Mouse (Mus musculus) hindbrain, postnatal 0 days (tissue): Measurements from ENCODE around the gene Catsperz. TPM values are rescaled to one million over a fixed set of nuclear protein-coding genes. Genes with fewer than 3 reads are reported as not detected.
A peak's percentile ranks its signal among the peaks of the same experiment; 100 is the strongest.

ENCODE experiments used
- ATAC-seq: fragments of 200-750 bp; cut with Nextera tagmentation; 2 replicates; pipeline ENCODE4 v1.8.0; 2017; ENCODE audit warnings: mild to moderate bottlenecking, moderate TSS enrichment, moderate library complexity
- DNase-seq: peaks from one replicate; pipeline ENCODE4 v3.0.0-alpha.2; 2015; ENCODE audit warnings: low spot score
- H3K27ac ChIP-seq: fragments of 300-500 bp; sonication (generic); 2 replicates; pipeline ENCODE4 v1.5.1; 2014; ENCODE audit warnings: mild to moderate bottlenecking
- H3K27me3 ChIP-seq: fragments of 300-500 bp; sonication (generic); 2 replicates; pipeline ENCODE4 v1.6.1; 2014; ENCODE audit warnings: low read length, mixed read lengths; ENCODE audit not compliant: insufficient read depth
- H3K36me3 ChIP-seq: fragments of 300-500 bp; sonication (generic); 2 replicates; pipeline ENCODE4 v1.6.1; 2014; ENCODE audit warnings: low read length, mixed read lengths; ENCODE audit not compliant: insufficient read depth
- H3K4me1 ChIP-seq: fragments of 300-500 bp; sonication (generic); 2 replicates; pipeline ENCODE4 v1.6.1; 2014; ENCODE audit warnings: antibody characterized with exemption, low read length, mixed read lengths; ENCODE audit not compliant: insufficient read depth
- H3K4me2 ChIP-seq: fragments of 300-500 bp; sonication (generic); 2 replicates; pipeline ENCODE4 v1.6.1; 2014; ENCODE audit warnings: low read depth, mild to moderate bottlenecking, low read length, moderate library complexity, mixed read lengths
- H3K4me3 ChIP-seq: fragments of 300-500 bp; sonication (generic); 2 replicates; pipeline ENCODE4 v1.5.1; 2014; ENCODE audit warnings: low read length
- H3K9ac ChIP-seq: fragments of 300-500 bp; sonication (generic); replicated peaks from 2 replicates; pipeline ENCODE4 v1.6.1; 2014; ENCODE audit warnings: mild to moderate bottlenecking, low read length, moderate library complexity, mixed read lengths
- H3K9me3 ChIP-seq: fragments of 300-500 bp; sonication (generic); 2 replicates; pipeline ENCODE4 v1.6.1; 2016; ENCODE audit warnings: low read length, mixed read lengths
- CTCF ChIP-seq: IDR thresholded peaks from 2 replicates; pipeline ENCODE4 v1.5.1; 2016; ENCODE audit warnings: antibody characterized with exemption, control low read depth, low read depth
- WGBS: fragments of 180-500 bp; shearing (Covaris S2); extraction: QIAGEN DNeasy Blood & Tissue Kit; methylation state at CpG from one replicate; pipeline ENCODE4 v1.1.7; 2014; 5-methylcytosine and 5-hydroxymethylcytosine counted together
- polyA plus RNA-seq: library from polyadenylated mRNA; unstranded; fragments of >200 nt; fragmentation: Nextera tagmentation; extraction: Ambion mirVana; gene quantifications from 2 replicates; pipeline ENCODE4 v1.2.1, GENCODE M21; 2015
- total RNA-seq: library from RNA; depleted of rRNA; stranded (reverse); fragments of >200 nt; gene quantifications from 2 replicates; pipeline ENCODE4 v1.2.3, GENCODE M21; 2014

Gene Catsperz
- total and polyA plus RNA-seq, 2 experiments from 2014 or later: 3.7 TPM; not detected in 1

- Histone ChIP-seq H3K9ac (peak overlapping the region; percentile 60), H3K36me3 (no peaks in the 10 kb centered on the region), H3K4me3 (peak overlapping the region; percentile 47), H3K4me1 (peaks cover 9% of the 10 kb centered on the region), H3K27ac (peak overlapping the region; percentile 41; the same call in 1 of the 2 replicates), H3K27me3 (peaks cover 6% of the 10 kb centered on the region), H3K4me2 (peak overlapping the region; percentile 67), H3K9me3 (no peaks in the 10 kb centered on the region)
- ATAC-seq (peak; percentile 73), DNase-seq (peak; percentile 68)
- 3% methylated on average over 58 of the region's 58 CpGs for WGBS
- no peak for TF ChIP-seq CTCF
Observed at GRCm38 (mm10) chr19:6933436-6934194, 8.4 kb upstream of the Catsperz start.

DNA sequence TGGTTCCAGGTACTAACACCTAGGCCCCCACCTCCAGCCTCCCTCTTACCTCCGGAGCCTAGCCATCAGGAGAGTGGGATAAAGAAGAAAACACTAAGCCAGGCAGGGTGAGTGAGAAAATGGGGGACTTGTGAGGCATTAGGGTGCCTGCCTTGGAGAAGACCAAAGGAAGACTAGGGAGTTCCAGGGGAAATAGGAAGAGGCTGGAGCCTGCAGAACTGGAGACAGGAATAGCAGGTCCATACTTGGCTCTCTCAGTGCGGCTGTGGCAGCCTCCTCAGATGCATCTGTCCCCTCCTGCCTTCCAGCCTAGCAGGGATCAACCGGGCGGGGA lies 7.9 kb upstream of the Catsperz start:
- DNase-seq: no peak
- Histone ChIP-seq H3K4me1 (peaks cover 9% of the 10 kb centered on the region), H3K9me3 (no peaks in the 10 kb centered on the region), H3K27ac (peak overlapping the region; percentile 41; the same call in 1 of the 2 replicates), H3K4me2 (peak overlapping the region; percentile 67), H3K27me3 (peaks cover 6% of the 10 kb centered on the region), H3K9ac (peak overlapping the region; percentile 60; the same call in 1 of the 2 replicates), H3K4me3 (peak overlapping the region; percentile 47), H3K36me3 (no peaks in the 10 kb centered on the region)
- no peak for TF ChIP-seq CTCF
- no peak for ATAC-seq
- 27% methylated on average over 4 of the region's 4 CpGs for WGBS

- Histone ChIP-seq H3K4me2 (no peak overlapping the region), H3K9me3 (no peaks in the 10 kb centered on the region), H3K27ac (no peak overlapping the region), H3K36me3 (no peaks in the 10 kb centered on the region), H3K27me3 (peaks cover 13% of the 10 kb centered on the region), H3K9ac (no peak overlapping the region), H3K4me3 (no peak overlapping the region), H3K4me1 (peaks cover 9% of the 10 kb centered on the region)
- DNase-seq (no peak), ATAC-seq (no peak)
- no peak for TF ChIP-seq CTCF
- WGBS: 71% methylated on average over 1 of the region's 1 CpGs
Observed at GRCm38 (mm10) chr19:6932018-6932417, 6.8 kb upstream of the Catsperz start.

- no peaks in the 10 kb centered on the region for H3K9me3 ChIP-seq
- H3K27ac ChIP-seq: no peak overlapping the region
- H3K4me1 ChIP-seq: peaks cover 9% of the 10 kb centered on the region
- H3K4me3 ChIP-seq: no peak overlapping the region
- H3K4me2 ChIP-seq: no peak overlapping the region
- TF ChIP-seq CTCF: no peak
- peaks cover 23% of the 10 kb centered on the region for H3K27me3 ChIP-seq
- H3K9ac ChIP-seq: no peak overlapping the region
- no peaks in the 10 kb centered on the region for H3K36me3 ChIP-seq
- 0% methylated on average over 2 of the region's 2 CpGs for WGBS
- ATAC-seq: no peak
- DNase-seq: no peak
Observed at GRCm38 (mm10) chr19:6931002-6931401, 5.8 kb upstream of the Catsperz start.

DNA sequence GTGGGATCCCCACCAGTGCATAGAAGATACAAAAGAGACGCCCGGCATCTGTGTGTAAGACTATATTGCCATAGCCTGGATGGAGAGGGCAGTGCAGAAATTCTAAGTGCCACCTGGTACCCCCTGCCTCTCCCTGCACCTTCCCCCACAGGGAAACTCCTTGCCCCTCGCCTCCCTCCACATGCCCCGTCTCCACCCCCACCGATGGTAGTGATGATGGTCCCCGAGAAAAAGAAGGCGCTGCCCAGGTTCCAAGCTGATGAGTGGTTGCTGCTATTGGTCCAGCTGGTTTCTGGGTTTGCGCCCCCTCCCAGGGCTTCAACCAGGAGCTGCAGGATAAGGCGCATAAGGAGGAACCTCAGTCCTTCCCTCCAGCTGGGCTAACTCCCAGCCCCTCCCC lies 2.9 kb upstream of the Catsperz start:
- Histone ChIP-seq H3K4me1 (peaks cover 6% of the 10 kb centered on the region; the same call in 1 of the 2 replicates), H3K9ac (no peak overlapping the region), H3K36me3 (no peaks in the 10 kb centered on the region), H3K4me3 (no peak overlapping the region), H3K4me2 (no peak overlapping the region), H3K27me3 (peaks cover 46% of the 10 kb centered on the region), H3K27ac (no peak overlapping the region), H3K9me3 (no peaks in the 10 kb centered on the region)
- 12% methylated on average over 9 of the region's 9 CpGs for WGBS
- no peak for TF ChIP-seq CTCF
- DNase-seq: no peak
- no peak for ATAC-seq

- H3K4me2 ChIP-seq: peak overlapping the region; percentile 31; the same call in 1 of the 2 replicates
- H3K36me3 ChIP-seq: no peaks in the 10 kb centered on the region
- 0 out of 2 replicates have a peak, but pooled peaks cover 6% of the 10 kb centered on the region for H3K4me1 ChIP-seq
- no peak overlapping the region for H3K4me3 ChIP-seq
- no peak overlapping the region for H3K27ac ChIP-seq
- no peak overlapping the region for H3K9ac ChIP-seq
- ATAC-seq (no peak), DNase-seq (no peak)
- no peaks in the 10 kb centered on the region for H3K9me3 ChIP-seq
- no peak for TF ChIP-seq CTCF
- H3K27me3 ChIP-seq: peaks cover 40% of the 10 kb centered on the region
- 16% methylated on average over 26 of the region's 26 CpGs for WGBS
Observed at GRCm38 (mm10) chr19:6926559-6927255, 1.5 kb upstream of the Catsperz start.
